ENCODE assay signal across 30 mouse cellular contexts in the genomic region with DNA sequence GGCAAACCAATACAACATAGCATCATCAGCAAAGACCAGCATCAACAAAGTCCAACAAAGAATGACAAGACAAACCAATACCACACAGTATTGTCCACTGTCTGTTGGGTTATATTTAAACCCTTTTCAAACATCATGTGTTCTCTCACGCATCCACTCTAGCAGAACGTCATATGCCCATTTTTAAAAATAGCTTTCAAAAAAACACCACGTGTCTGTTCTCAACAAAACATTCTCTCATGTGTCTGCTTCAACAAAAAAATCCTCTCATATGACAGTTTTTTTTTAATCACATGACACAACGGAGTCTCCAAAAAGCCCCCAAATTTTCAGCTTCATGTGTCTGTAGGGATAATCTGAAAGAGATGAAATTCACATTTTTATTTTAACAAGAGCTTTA. TPM values are rescaled to one million over a fixed set of nuclear protein-coding genes. Genes with fewer than 3 reads are reported as not detected.
A peak's percentile ranks its signal among the peaks of the same experiment; 100 is the strongest.
DNase-seq lines count a peak whose midpoint lies in the region; ATAC-seq and TF ChIP-seq lines count a peak whose summit lies in the region.
"Had no signal": no experiment of that assay in that cellular context is flagged by ENCODE, and none has a peak within 500 bp of the region (broad histone marks: within the 10 kb centered on the region; RNA-seq: fewer than 3 reads in every experiment).

No protein-coding gene starts in this region.

- H3K4me3 ChIP-seq in hindbrain, postnatal 0 days (ENCODE audit: low read length): no peak overlapping the region
- H3K4me3 ChIP-seq: embryonic facial prominence, embryonic 10.5 days; embryonic facial prominence, embryonic 13.5 days; erythroblast, embryonic 14.5 days; forebrain, embryonic 12.5 days; forebrain, embryonic 15.5 days; heart, embryonic 13.5 days; hindbrain, embryonic 12.5 days; hindbrain, embryonic 15.5 days had no signal

- ATAC-seq in neutrophil, adult 5-6 weeks (ENCODE audit: extremely low read depth, insufficient number of reproducible peaks, low FRiP score, poor library complexity, severe bottlenecking): peak; percentile 59
- ATAC-seq in hindbrain, postnatal 0 days: no peak
- ATAC-seq: forebrain, embryonic 15.5 days; intestine, embryonic 16.5 days had no signal

- 85% methylated on average over 4 of the region's 4 CpGs for WGBS in hindbrain, postnatal 0 days

- H3K4me2 ChIP-seq in hindbrain, postnatal 0 days (ENCODE audit: low read depth, low read length): no peak overlapping the region
- H3K4me2 ChIP-seq: embryonic facial prominence, embryonic 13.5 days; forebrain, embryonic 12.5 days; forebrain, embryonic 15.5 days; heart, embryonic 13.5 days; hindbrain, embryonic 12.5 days; hindbrain, embryonic 15.5 days had no signal

- H3K27me3 ChIP-seq in hindbrain, postnatal 0 days (ENCODE audit: insufficient read depth, low read length): no peaks in the 10 kb centered on the region
- H3K27me3 ChIP-seq: embryonic facial prominence, embryonic 13.5 days; forebrain, embryonic 12.5 days; forebrain, embryonic 15.5 days; heart, embryonic 13.5 days; hindbrain, embryonic 12.5 days; hindbrain, embryonic 15.5 days had no signal

- H3K36me3 ChIP-seq in hindbrain, postnatal 0 days (ENCODE audit: insufficient read depth, low read length): no peaks in the 10 kb centered on the region
- H3K36me3 ChIP-seq: embryonic facial prominence, embryonic 10.5 days; embryonic facial prominence, embryonic 13.5 days; forebrain, embryonic 12.5 days; forebrain, embryonic 15.5 days; heart, embryonic 13.5 days; hindbrain, embryonic 12.5 days; hindbrain, embryonic 15.5 days had no signal

- H3K9me3 ChIP-seq in hindbrain, postnatal 0 days (ENCODE audit: low read length): no peaks in the 10 kb centered on the region
- H3K9me3 ChIP-seq: embryonic facial prominence, embryonic 10.5 days; embryonic facial prominence, embryonic 13.5 days; forebrain, embryonic 12.5 days; forebrain, embryonic 15.5 days; heart, embryonic 13.5 days; hindbrain, embryonic 12.5 days; hindbrain, embryonic 15.5 days had no signal

- H3K27ac ChIP-seq in hindbrain, postnatal 0 days: no peak overlapping the region
- H3K27ac ChIP-seq: embryonic facial prominence, embryonic 10.5 days; embryonic facial prominence, embryonic 13.5 days; forebrain, embryonic 12.5 days; forebrain, embryonic 15.5 days; heart, embryonic 13.5 days; hindbrain, embryonic 12.5 days; hindbrain, embryonic 15.5 days had no signal

- TF ChIP-seq CTCF in hindbrain, postnatal 0 days (IDR thresholded peaks at IDR 0.05; ENCODE audit: low read depth): no peak

- peak; percentile 49 to 61 for DNase-seq in B cell, adult 2 months
- DNase-seq in CD4-positive, CD25-positive, alpha-beta regulatory T cell, adult 2 months (ENCODE audit: low read depth, low spot score): peak; percentile 36
- DNase-seq in T-cell, adult 2 months (ENCODE audit: low spot score): peak; percentile 36
- no peak for DNase-seq in layer of hippocampus, adult 11-12 months (ENCODE audit: low spot score)
- no peak for DNase-seq in adrenal gland, adult 2 months
- no peak for DNase-seq in hindbrain, postnatal 0 days (ENCODE audit: low spot score)
- DNase-seq: adrenal gland, postnatal 14 days; cerebellum, adult 11-12 months; cerebellum, adult 8-10 months; cerebellum, postnatal 10 days; cerebellum, postnatal 36 days; embryo, embryonic 11 days; gastrocnemius, postnatal 25 days; heart, adult 18-20 months; heart, postnatal 14 days had no signal

- no peaks in the 10 kb centered on the region for H3K4me1 ChIP-seq in hindbrain, postnatal 0 days (ENCODE audit: insufficient read depth, low read length)
- H3K4me1 ChIP-seq: embryonic facial prominence, embryonic 10.5 days; embryonic facial prominence, embryonic 13.5 days; forebrain, embryonic 12.5 days; forebrain, embryonic 15.5 days; heart, embryonic 13.5 days; hindbrain, embryonic 12.5 days; hindbrain, embryonic 15.5 days had no signal

- no peak overlapping the region for H3K9ac ChIP-seq in hindbrain, postnatal 0 days (replicated peaks; ENCODE audit: low read length)
- H3K9ac ChIP-seq: embryonic facial prominence, embryonic 13.5 days; forebrain, embryonic 12.5 days; forebrain, embryonic 15.5 days; heart, embryonic 13.5 days; hindbrain, embryonic 12.5 days; hindbrain, embryonic 15.5 days had no signal

RNA-seq across cellular contexts. Expression of gene Ms4a4a, which starts 12.4 kb away (rescaled TPM):
- 1.4 and 3.7 TPM in 2 replicates for total RNA-seq in neutrophil, adult 5-6 weeks (2017)
- 1 to 10 TPM; 4.8 to 5.2 TPM for total RNA-seq in adrenal gland, adult 2 months (2021)
- 0.58 and 0.75 TPM in 2 replicates for polyA plus RNA-seq in adrenal gland, adult 2 months (2012; rRNA removed)
- total RNA-seq in hindbrain, postnatal 0 days (2014; rRNA removed): 1.5 and 2.3 TPM in 2 replicates
- polyA plus RNA-seq in hindbrain, postnatal 0 days (2015; fragmentation: Nextera tagmentation; extraction: Ambion mirVana): 2.1 and 2.6 TPM in 2 replicates
- total RNA-seq: ES-E14; hematopoietic stem cell, adult 5-6 weeks had no signal
- polyA plus RNA-seq: erythroblast, embryonic 14.5 days had no signal

RNA-seq across cellular contexts. Expression of gene Ms4a4c, which starts 16.9 kb away (rescaled TPM):
- 129 and 133 TPM in 2 replicates for total RNA-seq in neutrophil, adult 5-6 weeks (2017)
- 1 to 10 TPM; 1.8 to 2.1 TPM for total RNA-seq in adrenal gland, adult 2 months (2021)
- polyA plus RNA-seq in adrenal gland, adult 2 months (2012; rRNA removed): 0.06 and 0.91 TPM in 2 replicates
- total RNA-seq in hindbrain, postnatal 0 days (2014; rRNA removed): not detected in 2 replicates
- polyA plus RNA-seq in hindbrain, postnatal 0 days (2015; fragmentation: Nextera tagmentation; extraction: Ambion mirVana): 0.20 and 0.23 TPM in 2 replicates
- total RNA-seq: adrenal gland, postnatal 4 days; ES-E14; gastrocnemius, adult 8-10 months; gastrocnemius, postnatal 25 days had no signal
- polyA plus RNA-seq: embryonic facial prominence, embryonic 10.5 days; erythroblast, embryonic 14.5 days; forebrain, embryonic 12.5 days; hindbrain, embryonic 12.5 days; hindbrain, embryonic 15.5 days had no signal

RNA-seq across cellular contexts. Expression of gene Ms4a7, which starts 51.7 kb away (rescaled TPM):
- 0.49 TPM in 1 of 2 replicates, not detected in the other for total RNA-seq in neutrophil, adult 5-6 weeks (2017)
- total RNA-seq in adrenal gland, adult 2 months (2021): 1 to 10 TPM; 1.9 TPM
- 0.85 and 1.2 TPM in 2 replicates for polyA plus RNA-seq in adrenal gland, adult 2 months (2012; rRNA removed)
- total RNA-seq in hindbrain, postnatal 0 days (2014; rRNA removed): 0.10 and 0.22 TPM in 2 replicates
- polyA plus RNA-seq in hindbrain, postnatal 0 days (2015; fragmentation: Nextera tagmentation; extraction: Ambion mirVana): 2.3 and 3.9 TPM in 2 replicates
- total RNA-seq: hematopoietic stem cell, adult 5-6 weeks had no signal
- polyA plus RNA-seq: erythroblast, embryonic 14.5 days had no signal

RNA-seq across cellular contexts. Expression of gene Ms4a4b, which starts 55.7 kb away (rescaled TPM):
- 44.8 and 59.4 TPM in 2 replicates for total RNA-seq in neutrophil, adult 5-6 weeks (2017)
- total RNA-seq in adrenal gland, adult 2 months (2021): 1 to 10 TPM in 1 of 2 experiments, under 1 TPM in 1; 0.95 to 1.6 TPM
- 0.02 and 0.26 TPM in 2 replicates for polyA plus RNA-seq in adrenal gland, adult 2 months (2012; rRNA removed)
- not detected in 2 replicates for total RNA-seq in hindbrain, postnatal 0 days (2014; rRNA removed)
- polyA plus RNA-seq in hindbrain, postnatal 0 days (2015; fragmentation: Nextera tagmentation; extraction: Ambion mirVana): not detected in 2 replicates
- total RNA-seq: ES-E14; gastrocnemius, adult 8-10 months had no signal
- polyA plus RNA-seq: brain, embryonic 14.5 days; embryonic facial prominence, embryonic 10.5 days; forebrain, embryonic 12.5 days; forebrain, embryonic 15.5 days; heart, embryonic 13.5 days; hindbrain, embryonic 12.5 days; hindbrain, embryonic 15.5 days had no signal

Comparison
In these comparisons a context has a peak if more than half of its experiments do, and no peak if none do; other contexts are left out.
1. DNase-seq: peak in B cell, adult 2 months (2 of 2), CD4-positive, CD25-positive, alpha-beta regulatory T cell, adult 2 months (single experiment) and T-cell, adult 2 months (single experiment); none in layer of hippocampus, adult 11-12 months (single experiment), adrenal gland, adult 2 months (single experiment) and hindbrain, postnatal 0 days (single experiment).
2. RNA of gene Ms4a4c, which starts 16.9 kb away (total RNA-seq): 129 to 133 TPM in neutrophil, adult 5-6 weeks; 1.8 to 2.1 TPM in adrenal gland, adult 2 months and not detected in hindbrain, postnatal 0 days; every median in the first group is over 10 times any median in the second.